Mouse (Mus musculus): Measurements from ENCODE around the gene Nudt17. TPM values are rescaled to one million over a fixed set of nuclear protein-coding genes. Genes with fewer than 3 reads are reported as not detected.
A peak's percentile ranks its signal among the peaks of the same experiment; 100 is the strongest.

Gene Nudt17
- polyA plus RNA-seq, 1 experiment from 2014 or later = 17.3 TPM

DNA sequence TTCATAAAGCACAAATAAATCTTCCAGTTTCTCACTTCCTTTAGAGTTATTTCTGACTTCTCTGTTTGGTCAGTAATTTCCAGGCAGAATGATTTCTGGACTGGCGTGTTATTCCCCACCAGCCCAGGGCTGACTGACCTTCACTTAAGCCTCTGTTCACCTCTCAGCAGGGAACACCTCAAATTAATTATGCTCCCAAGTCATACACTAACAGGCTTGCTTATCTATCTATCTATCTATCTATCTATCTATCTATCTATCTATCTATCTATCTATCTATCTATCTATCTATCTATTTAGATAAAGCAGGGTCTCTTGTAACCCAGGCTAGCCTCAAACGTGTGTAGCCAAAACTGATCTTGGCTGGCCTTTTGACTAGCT is 312 bp upstream of the Nudt17 start:
- no peak overlapping the region for H3K4me3 ChIP-seq (replicated peaks; ENCODE audit: low read length)
- H3K4me1 ChIP-seq (replicated peaks; ENCODE audit: control insufficient read depth, insufficient read depth, low read length) = no peaks in the 10 kb centered on the region; the same call in 1 of the 2 replicates
- DNase-seq (ENCODE audit: low spot score) = no peak
- no peaks in the 10 kb centered on the region for H3K27me3 ChIP-seq (ENCODE audit: control insufficient read depth, insufficient read depth, low read length)
- H3K9ac ChIP-seq = no peak overlapping the region
- no peak overlapping the region for H3K27ac ChIP-seq
- H3K36me3 ChIP-seq (replicated peaks; ENCODE audit: control insufficient read depth, insufficient read depth) = peaks cover 48% of the 10 kb centered on the region
- H3K9me3 ChIP-seq (ENCODE audit: control insufficient read depth, low read length) = no peaks in the 10 kb centered on the region
- no peak; the same call in 1 of the 2 replicates for ATAC-seq (ENCODE audit: low FRiP score)
- peak overlapping the region; percentile 98 for H3K4me2 ChIP-seq (replicated peaks)
- WGBS = 42% methylated on average over 2 of the region's 2 CpGs

GRCm38 (mm10) chr3:96706984-96707383 is 1.4 kb downstream of the Nudt17 start:
- no peak overlapping the region for H3K27ac ChIP-seq
- no peak for DNase-seq (ENCODE audit: low spot score)
- no peak overlapping the region for H3K4me2 ChIP-seq (replicated peaks)
- no peaks in the 10 kb centered on the region for H3K27me3 ChIP-seq (ENCODE audit: control insufficient read depth, insufficient read depth, low read length)
- 78% methylated on average over 7 of the region's 7 CpGs for WGBS
- H3K36me3 ChIP-seq (replicated peaks; ENCODE audit: control insufficient read depth, insufficient read depth) = peaks cover 47% of the 10 kb centered on the region
- H3K4me1 ChIP-seq (replicated peaks; ENCODE audit: control insufficient read depth, insufficient read depth, low read length) = no peaks in the 10 kb centered on the region; the same call in 1 of the 2 replicates
- H3K9ac ChIP-seq = no peak overlapping the region
- no peak for ATAC-seq (ENCODE audit: low FRiP score)
- no peak overlapping the region for H3K4me3 ChIP-seq (replicated peaks; ENCODE audit: low read length)
- H3K9me3 ChIP-seq (ENCODE audit: control insufficient read depth, low read length) = no peaks in the 10 kb centered on the region

DNA sequence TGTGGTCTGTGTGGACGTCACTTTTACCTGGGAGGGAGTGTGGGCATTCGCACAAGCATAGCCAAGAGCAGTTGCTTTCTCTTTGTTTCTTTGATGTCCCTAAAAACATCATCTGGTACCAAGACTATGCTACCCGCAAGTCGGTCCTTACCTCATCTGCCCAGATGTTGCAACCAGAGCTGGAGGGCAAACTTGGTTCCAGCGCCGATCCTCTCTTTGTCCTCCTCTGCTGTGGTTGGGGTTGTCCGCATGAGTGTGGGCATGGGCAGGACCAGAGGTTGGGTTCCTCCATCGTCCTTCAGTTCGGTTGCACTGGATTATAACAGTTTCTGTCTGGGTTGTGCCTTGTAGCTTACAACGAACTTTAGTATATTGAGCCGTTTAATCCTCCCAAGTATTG is 2.1 kb downstream of the Nudt17 start:
- H3K9me3 ChIP-seq (ENCODE audit: control insufficient read depth, low read length) = no peaks in the 10 kb centered on the region
- WGBS = 93% methylated on average over 11 of the region's 11 CpGs
- H3K9ac ChIP-seq = no peak overlapping the region
- H3K27me3 ChIP-seq (ENCODE audit: control insufficient read depth, insufficient read depth, low read length) = no peaks in the 10 kb centered on the region
- no peak overlapping the region for H3K27ac ChIP-seq
- H3K4me1 ChIP-seq (replicated peaks; ENCODE audit: control insufficient read depth, insufficient read depth, low read length) = no peaks in the 10 kb centered on the region; the same call in 1 of the 2 replicates
- no peak overlapping the region for H3K4me3 ChIP-seq (replicated peaks; ENCODE audit: low read length)
- DNase-seq (ENCODE audit: low spot score) = no peak
- peaks cover 47% of the 10 kb centered on the region for H3K36me3 ChIP-seq (replicated peaks; ENCODE audit: control insufficient read depth, insufficient read depth)
- no peak overlapping the region for H3K4me2 ChIP-seq (replicated peaks)
- no peak for ATAC-seq (ENCODE audit: low FRiP score)

- no peak for ATAC-seq (ENCODE audit: low FRiP score)
- H3K27me3 ChIP-seq (ENCODE audit: control insufficient read depth, insufficient read depth, low read length) = no peaks in the 10 kb centered on the region
- no peak overlapping the region for H3K27ac ChIP-seq
- no peak for DNase-seq (ENCODE audit: low spot score)
- no peaks in the 10 kb centered on the region; the same call in 1 of the 2 replicates for H3K4me1 ChIP-seq (replicated peaks; ENCODE audit: control insufficient read depth, insufficient read depth, low read length)
- H3K4me3 ChIP-seq (replicated peaks; ENCODE audit: low read length) = no peak overlapping the region
- peaks cover 47% of the 10 kb centered on the region for H3K36me3 ChIP-seq (replicated peaks; ENCODE audit: control insufficient read depth, insufficient read depth)
- WGBS = 69% methylated on average over 11 of the region's 11 CpGs
- no peaks in the 10 kb centered on the region for H3K9me3 ChIP-seq (ENCODE audit: control insufficient read depth, low read length)
- no peak overlapping the region for H3K4me2 ChIP-seq (replicated peaks)
- no peak overlapping the region for H3K9ac ChIP-seq
These were observed 3.6 kb downstream of the Nudt17 start for GRCm38 (mm10) chr3:96704778-96705177.

GRCm38 (mm10) chr3:96701003-96701402 is 7.4 kb downstream of the Nudt17 start:
- H3K36me3 ChIP-seq (replicated peaks; ENCODE audit: control insufficient read depth, insufficient read depth) = peaks cover 47% of the 10 kb centered on the region
- H3K9me3 ChIP-seq (ENCODE audit: control insufficient read depth, low read length) = no peaks in the 10 kb centered on the region
- H3K27ac ChIP-seq = no peak overlapping the region
- 82% methylated on average over 4 of the region's 4 CpGs for WGBS
- H3K4me3 ChIP-seq (replicated peaks; ENCODE audit: low read length) = no peak overlapping the region
- DNase-seq (ENCODE audit: low spot score) (no peak), ATAC-seq (ENCODE audit: low FRiP score) (no peak)
- peaks cover 10% of the 10 kb centered on the region for H3K4me1 ChIP-seq (replicated peaks; ENCODE audit: control insufficient read depth, insufficient read depth, low read length)
- no peak overlapping the region for H3K9ac ChIP-seq
- no peaks in the 10 kb centered on the region for H3K27me3 ChIP-seq (ENCODE audit: control insufficient read depth, insufficient read depth, low read length)
- no peak overlapping the region for H3K4me2 ChIP-seq (replicated peaks)

DNA sequence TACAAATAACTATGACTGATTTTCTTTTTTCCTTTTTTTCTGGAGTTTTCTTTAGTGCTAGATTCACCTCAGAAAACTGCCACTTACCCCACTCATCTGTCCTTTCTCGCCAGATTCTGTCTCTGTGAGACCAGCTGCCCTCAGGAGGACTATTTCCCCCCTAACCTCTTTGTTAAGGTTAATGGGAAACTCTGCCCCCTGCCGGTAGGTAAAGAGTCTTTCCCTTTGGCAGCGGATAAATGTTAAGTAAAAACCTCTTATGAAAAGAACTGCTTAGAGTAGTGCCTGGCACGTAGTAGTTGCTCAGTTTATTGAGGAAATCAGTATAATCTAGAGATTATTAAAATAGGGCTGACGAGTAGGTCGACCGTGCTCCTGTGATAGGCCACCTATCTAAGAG is 8.0 kb downstream of the Nudt17 start:
- H3K9me3 ChIP-seq (ENCODE audit: control insufficient read depth, low read length) = no peaks in the 10 kb centered on the region
- no peak overlapping the region for H3K9ac ChIP-seq
- H3K4me3 ChIP-seq (replicated peaks; ENCODE audit: low read length) = no peak overlapping the region
- H3K27me3 ChIP-seq (ENCODE audit: control insufficient read depth, insufficient read depth, low read length) = no peaks in the 10 kb centered on the region
- no peak for DNase-seq (ENCODE audit: low spot score)
- peaks cover 44% of the 10 kb centered on the region for H3K36me3 ChIP-seq (replicated peaks; ENCODE audit: control insufficient read depth, insufficient read depth)
- peaks cover 10% of the 10 kb centered on the region for H3K4me1 ChIP-seq (replicated peaks; ENCODE audit: control insufficient read depth, insufficient read depth, low read length)
- ATAC-seq (ENCODE audit: low FRiP score) = no peak
- 56% methylated on average over 7 of the region's 7 CpGs for WGBS
- no peak overlapping the region for H3K4me2 ChIP-seq (replicated peaks)
- H3K27ac ChIP-seq = no peak overlapping the region

DNA sequence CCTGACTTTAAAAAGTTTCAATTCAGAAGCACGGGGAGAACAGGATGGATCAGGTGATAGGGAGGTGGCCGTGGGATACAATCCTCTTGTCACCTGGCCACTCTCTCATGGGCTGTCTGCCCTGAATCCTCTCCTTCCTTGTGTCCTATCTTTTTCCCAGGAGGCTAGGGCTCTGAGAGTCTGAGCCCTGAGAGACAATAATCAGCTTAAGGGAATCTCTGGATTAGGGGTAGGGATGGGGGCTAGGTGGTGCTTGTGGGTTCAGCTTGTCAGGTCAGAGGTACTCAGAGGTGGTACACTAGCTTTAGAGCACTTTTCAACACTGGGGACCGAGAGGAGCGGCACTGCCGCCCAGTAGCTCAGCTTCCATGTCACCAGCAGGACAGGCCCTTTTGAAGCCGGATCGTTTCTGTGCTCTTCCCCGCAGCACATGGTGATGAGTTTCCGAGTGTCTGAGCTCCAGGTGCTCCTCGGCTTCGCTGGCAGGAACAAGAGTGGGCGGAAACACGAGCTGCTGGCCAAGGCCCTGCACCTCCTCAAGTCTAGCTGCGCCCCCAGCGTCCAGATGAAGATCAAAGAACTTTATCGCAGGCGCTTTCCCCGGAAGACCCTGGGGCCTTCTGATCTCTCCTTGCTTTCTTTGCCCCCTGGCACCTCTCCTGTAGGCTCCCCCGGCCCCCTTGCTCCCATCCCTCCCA is 9.2 kb downstream of the Nudt17 start:
- WGBS = 63% methylated on average over 19 of the region's 19 CpGs
- H3K9ac ChIP-seq = no peak overlapping the region
- H3K27ac ChIP-seq = no peak overlapping the region
- DNase-seq (ENCODE audit: low spot score) (no peak), ATAC-seq (ENCODE audit: low FRiP score) (no peak)
- H3K27me3 ChIP-seq (ENCODE audit: control insufficient read depth, insufficient read depth, low read length) = no peaks in the 10 kb centered on the region
- H3K36me3 ChIP-seq (replicated peaks; ENCODE audit: control insufficient read depth, insufficient read depth) = peaks cover 39% of the 10 kb centered on the region
- peaks cover 10% of the 10 kb centered on the region for H3K4me1 ChIP-seq (replicated peaks; ENCODE audit: control insufficient read depth, insufficient read depth, low read length)
- H3K4me3 ChIP-seq (replicated peaks; ENCODE audit: low read length) = no peak overlapping the region
- no peak overlapping the region for H3K4me2 ChIP-seq (replicated peaks)
- H3K9me3 ChIP-seq (ENCODE audit: control insufficient read depth, low read length) = no peaks in the 10 kb centered on the region

DNA sequence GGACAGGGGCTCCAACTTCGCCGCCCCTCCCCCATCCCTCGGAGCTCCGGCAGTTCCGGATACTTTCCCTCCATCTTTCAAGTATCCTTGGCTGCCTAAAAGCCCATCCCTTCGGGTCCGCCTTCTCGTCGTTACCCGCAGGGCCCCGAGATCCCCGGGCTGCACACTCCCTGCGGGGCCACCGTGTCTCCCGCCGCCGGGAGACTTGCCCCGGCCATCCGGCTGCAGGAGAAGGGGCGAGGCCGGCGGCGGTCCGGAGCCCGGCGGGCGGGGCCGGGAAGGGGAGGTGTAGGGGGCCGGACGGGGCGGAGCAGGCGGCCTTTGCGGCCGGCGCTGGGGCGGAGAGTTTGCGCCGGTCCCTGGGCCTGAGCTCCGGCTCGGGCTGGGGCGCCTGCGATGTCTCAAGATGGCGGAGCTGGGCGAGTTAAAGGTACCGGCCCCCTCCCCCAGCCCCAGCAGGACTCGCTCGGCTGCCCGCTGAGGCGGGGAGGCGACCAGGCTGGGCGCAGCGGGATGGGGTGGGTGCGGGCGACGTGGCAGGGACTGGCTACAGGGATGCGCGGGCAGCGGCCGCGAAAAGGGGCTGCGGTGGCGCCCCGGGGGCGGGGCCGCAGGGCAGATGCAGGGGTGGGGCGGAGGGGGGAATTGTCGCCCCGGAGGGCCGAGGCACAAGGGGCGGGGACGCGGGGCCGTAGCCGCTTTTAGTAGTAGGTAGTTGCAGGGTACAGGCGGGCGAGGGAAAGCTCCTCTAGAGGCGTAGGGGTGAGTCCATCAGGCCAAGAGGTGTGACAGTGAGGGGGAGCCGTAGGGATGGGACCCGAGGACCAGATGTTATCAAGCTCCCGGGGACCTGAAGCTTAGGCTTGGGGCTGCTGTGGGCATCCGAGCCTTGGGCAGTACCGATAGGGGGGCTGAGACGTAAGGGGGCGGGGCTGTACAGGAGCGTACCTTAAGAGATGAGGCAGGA is 11.3 kb downstream of the Nudt17 start:
- ATAC-seq (ENCODE audit: low FRiP score) = peak; percentile 93

GRCm38 (mm10) chr3:96696198-96696765 is 12.1 kb downstream of the Nudt17 start, which contains the start of gene Pias3:
TSS of gene Pias3 (plus strand) at chr3:96696384.
- no peaks in the 10 kb centered on the region for H3K27me3 ChIP-seq (ENCODE audit: control insufficient read depth, insufficient read depth, low read length)
- H3K4me2 ChIP-seq (replicated peaks) = peak within 1 kb of the TSS; percentile 79
- peaks cover 10% of the 10 kb centered on the region for H3K4me1 ChIP-seq (replicated peaks; ENCODE audit: control insufficient read depth, insufficient read depth, low read length)
- under 1% methylated on average over 33 of the region's 35 CpGs for WGBS
- DNase-seq (ENCODE audit: low spot score) (peak; percentile 62), ATAC-seq (ENCODE audit: low FRiP score) (peak; percentile 63)
- no peaks in the 10 kb centered on the region for H3K9me3 ChIP-seq (ENCODE audit: control insufficient read depth, low read length)
- peak within 1 kb of the TSS; percentile 89 for H3K4me3 ChIP-seq (replicated peaks; ENCODE audit: low read length)
- H3K36me3 ChIP-seq (replicated peaks; ENCODE audit: control insufficient read depth, insufficient read depth) = peaks cover 12% of the 10 kb centered on the region
- peak within 1 kb of the TSS; percentile 85 for H3K9ac ChIP-seq
- peak within 1 kb of the TSS; percentile 92 for H3K27ac ChIP-seq

More for the DNA sequence above, 11.3 kb downstream of the Nudt17 start:
- peak; percentile 80 for DNase-seq (ENCODE audit: low spot score)
- peak overlapping the region; percentile 79 for H3K4me2 ChIP-seq (replicated peaks)
- H3K4me3 ChIP-seq (replicated peaks; ENCODE audit: low read length) = peak overlapping the region; percentile 89
- no peaks in the 10 kb centered on the region for H3K27me3 ChIP-seq (ENCODE audit: control insufficient read depth, insufficient read depth, low read length)
- H3K4me1 ChIP-seq (replicated peaks; ENCODE audit: control insufficient read depth, insufficient read depth, low read length) = peaks cover 10% of the 10 kb centered on the region
- WGBS = 1% methylated on average over 70 of the region's 85 CpGs
- peak overlapping the region; percentile 85 for H3K9ac ChIP-seq
- peaks cover 20% of the 10 kb centered on the region for H3K36me3 ChIP-seq (replicated peaks; ENCODE audit: control insufficient read depth, insufficient read depth)
- no peaks in the 10 kb centered on the region for H3K9me3 ChIP-seq (ENCODE audit: control insufficient read depth, low read length)
- peak overlapping the region; percentile 92 for H3K27ac ChIP-seq

Measured in hindbrain, embryonic 14.5 days (tissue).